Mouse (Mus musculus) hindbrain, embryonic 16.5 days (tissue): ENCODE measurements around the gene Gramd4. TPM values are rescaled to one million over a fixed set of nuclear protein-coding genes. Genes with fewer than 3 reads are reported as not detected.
A peak's percentile ranks its signal among the peaks of the same experiment; 100 is the strongest.
"Not testable (repeated sequence)": the region's sequence is repeated elsewhere in the genome, so short reads cannot be mapped to it uniquely, and the experiment has no call there.

ENCODE experiments used
- ATAC-seq: fragments of 200-750 bp; cut with Nextera tagmentation; 2 replicates; pipeline ENCODE4 v1.8.0; 2017; ENCODE audit warnings: moderate TSS enrichment, moderate library complexity
- H3K27ac ChIP-seq: fragments of 300-500 bp; sonication (generic); 2 replicates; pipeline ENCODE4 v1.5.1; 2014; ENCODE audit warnings: low read depth, mild to moderate bottlenecking, control low read depth, low read length, moderate library complexity
- H3K27me3 ChIP-seq: fragments of 300-500 bp; sonication (generic); replicated peaks from 2 replicates; pipeline ENCODE4 v1.6.1; 2014; ENCODE audit warnings: low read length; ENCODE audit not compliant: control insufficient read depth, insufficient read depth
- H3K36me3 ChIP-seq: fragments of 300-500 bp; sonication (generic); 2 replicates; pipeline ENCODE4 v1.6.1; 2014; ENCODE audit warnings: mild to moderate bottlenecking, low read length, moderate library complexity, mixed read lengths; ENCODE audit not compliant: control insufficient read depth, insufficient read depth
- H3K4me1 ChIP-seq: fragments of 300-500 bp; sonication (generic); 2 replicates; pipeline ENCODE4 v1.6.1; 2014; ENCODE audit warnings: low read depth, low read length; ENCODE audit not compliant: control insufficient read depth, insufficient read depth
- H3K4me2 ChIP-seq: fragments of 300-500 bp; sonication (generic); 2 replicates; pipeline ENCODE4 v1.6.1; 2014; ENCODE audit warnings: mild to moderate bottlenecking, low read length, control low read depth, moderate library complexity
- H3K4me3 ChIP-seq: fragments of 300-500 bp; sonication (generic); 2 replicates; pipeline ENCODE4 v1.5.1; 2014; ENCODE audit warnings: mild to moderate bottlenecking, low read length, control low read depth, moderate library complexity
- H3K9ac ChIP-seq: fragments of 300-500 bp; sonication (generic); 2 replicates; pipeline ENCODE4 v1.6.1; 2014; ENCODE audit warnings: low read depth, mild to moderate bottlenecking, control low read depth, low read length, moderate library complexity
- H3K9me3 ChIP-seq: fragments of 300-500 bp; sonication (generic); 2 replicates; pipeline ENCODE4 v1.6.1; 2014; ENCODE audit warnings: mild to moderate bottlenecking, low read length, moderate library complexity; ENCODE audit not compliant: control insufficient read depth
- WGBS: fragments of 180-500 bp; shearing (Covaris S2); extraction: QIAGEN DNeasy Blood & Tissue Kit; methylation state at CpG from one replicate; pipeline ENCODE4 v1.1.7; 2014; 5-methylcytosine and 5-hydroxymethylcytosine counted together
- polyA plus RNA-seq: library from polyadenylated mRNA; unstranded; fragments of >200 nt; fragmentation: Nextera tagmentation; extraction: Ambion mirVana; gene quantifications from 2 replicates; pipeline ENCODE4 v1.2.1, GENCODE M21; 2015

Gene Gramd4
- polyA plus RNA-seq, 1 experiment from 2014 or later: 18.4 TPM

GRCm38 (mm10) chr15:86173136-86173985, 115.9 kb downstream of the Gramd4 start:
- peaks cover 9% of the 10 kb centered on the region; the same call in 1 of the 2 replicates for H3K4me1 ChIP-seq

GRCm38 (mm10) chr15:86175253-86176050, 118.0 kb downstream of the Gramd4 start:
- no peak for ATAC-seq
- Histone ChIP-seq H3K4me3 (no peak overlapping the region), H3K27me3 (no peaks in the 10 kb centered on the region), H3K4me2 (no peak overlapping the region), H3K36me3 (no peaks in the 10 kb centered on the region), H3K4me1 (peaks cover 8% of the 10 kb centered on the region; the same call in 1 of the 2 replicates), H3K9me3 (no peaks in the 10 kb centered on the region), H3K27ac (no peak overlapping the region), H3K9ac (no peak overlapping the region)
- 90% methylated on average over 3 of the region's 3 CpGs for WGBS

More at GRCm38 (mm10) chr15:86173136-86173985, 115.9 kb downstream of the Gramd4 start:
- Histone ChIP-seq H3K4me2 (no peak overlapping the region), H3K4me3 (no peak overlapping the region), H3K36me3 (no peaks in the 10 kb centered on the region), H3K27ac (no peak overlapping the region), H3K9ac (no peak overlapping the region), H3K9me3 (no peaks in the 10 kb centered on the region), H3K27me3 (no peaks in the 10 kb centered on the region)
- WGBS: 47% methylated on average over 16 of the region's 16 CpGs
- no peak for ATAC-seq

- Histone ChIP-seq H3K9ac (no peak overlapping the region), H3K4me3 (no peak overlapping the region), H3K4me2 (no peak overlapping the region), H3K36me3 (no peaks in the 10 kb centered on the region), H3K27ac (no peak overlapping the region), H3K27me3 (no peaks in the 10 kb centered on the region), H3K4me1 (peaks cover 8% of the 10 kb centered on the region; the same call in 1 of the 2 replicates), H3K9me3 (no peaks in the 10 kb centered on the region)
- no peak for ATAC-seq
- WGBS: 87% methylated on average over 10 of the region's 10 CpGs
Measured at GRCm38 (mm10) chr15:86176166-86176565, 118.7 kb downstream of the Gramd4 start.

GRCm38 (mm10) chr15:86176771-86177702, 119.5 kb downstream of the Gramd4 start:
- peak; percentile 79 for ATAC-seq
- Histone ChIP-seq H3K9ac (no peak overlapping the region), H3K4me1 (peaks cover 12% of the 10 kb centered on the region), H3K9me3 (no peaks in the 10 kb centered on the region), H3K27ac (0 out of 2 replicates have a peak overlapping the region, but pooled peaks have one; percentile 16), H3K36me3 (no peaks in the 10 kb centered on the region), H3K27me3 (no peaks in the 10 kb centered on the region), H3K4me3 (no peak overlapping the region), H3K4me2 (no peak overlapping the region)
- 74% methylated on average over 21 of the region's 22 CpGs for WGBS

GRCm38 (mm10) chr15:86177703-86178251, 120.3 kb downstream of the Gramd4 start:
- H3K4me2 ChIP-seq, H3K4me3 ChIP-seq, H3K9me3 ChIP-seq, H3K9ac ChIP-seq, H3K27me3 ChIP-seq, H3K36me3 ChIP-seq, H3K27ac ChIP-seq: not testable (repeated sequence)
- 84% methylated on average over 2 of the region's 2 CpGs for WGBS
- ATAC-seq: peak; percentile 79
- peaks cover 19% of the 10 kb centered on the region for H3K4me1 ChIP-seq

GRCm38 (mm10) chr15:86178594-86178993, 121.1 kb downstream of the Gramd4 start:
- Histone ChIP-seq H3K4me2 (no peak overlapping the region), H3K9me3 (no peaks in the 10 kb centered on the region), H3K36me3 (no peaks in the 10 kb centered on the region), H3K27ac (no peak overlapping the region), H3K4me3 (no peak overlapping the region), H3K4me1 (peaks cover 22% of the 10 kb centered on the region), H3K27me3 (no peaks in the 10 kb centered on the region), H3K9ac (no peak overlapping the region)
- ATAC-seq: no peak
- 90% methylated on average over 6 of the region's 6 CpGs for WGBS

GRCm38 (mm10) chr15:86180427-86180826, 122.9 kb downstream of the Gramd4 start:
- H3K9ac ChIP-seq: no peak overlapping the region
- no peaks in the 10 kb centered on the region for H3K27me3 ChIP-seq
- no peak for ATAC-seq
- H3K27ac ChIP-seq: no peak overlapping the region
- H3K4me1 ChIP-seq: peaks cover 24% of the 10 kb centered on the region
- H3K4me3 ChIP-seq: no peak overlapping the region
- H3K4me2 ChIP-seq: no peak overlapping the region
- no peaks in the 10 kb centered on the region for H3K36me3 ChIP-seq
- no peaks in the 10 kb centered on the region for H3K9me3 ChIP-seq
- 80% methylated on average over 4 of the region's 4 CpGs for WGBS

GRCm38 (mm10) chr15:86181321-86181720, 123.8 kb downstream of the Gramd4 start:
- peaks cover 24% of the 10 kb centered on the region for H3K4me1 ChIP-seq
- 99% methylated on average over 3 of the region's 3 CpGs for whole genome bisulfite sequencing
- not testable (repeated sequence) for ATAC-seq, H3K36me3 ChIP-seq, H3K9me3 ChIP-seq, H3K27ac ChIP-seq, H3K4me2 ChIP-seq, H3K4me3 ChIP-seq, H3K9ac ChIP-seq, H3K27me3 ChIP-seq
